Mouse (Mus musculus) lung, embryonic 14.5 days (tissue): Measurements from ENCODE around the gene Jund. TPM values are rescaled to one million over a fixed set of nuclear protein-coding genes. Genes with fewer than 3 reads are reported as not detected.

Experiments used
- ATAC-seq: fragments of 200-750 bp; cut with Nextera tagmentation; 2 replicates; pipeline ENCODE4 v1.8.0; 2017; ENCODE audit warnings: mild to moderate bottlenecking, moderate TSS enrichment, moderate library complexity; ENCODE audit not compliant: insufficient read depth
- DNase-seq: peaks from one replicate; pipeline ENCODE4 v3.0.0-alpha.2; 2015
- H3K27ac ChIP-seq: fragments of 300-500 bp; sonication (generic); 2 replicates; pipeline ENCODE4 v1.5.1; 2014; ENCODE audit warnings: low read depth, mild to moderate bottlenecking, moderate library complexity
- H3K27me3 ChIP-seq: fragments of 300-500 bp; sonication (generic); 2 replicates; pipeline ENCODE4 v1.6.1; 2014; ENCODE audit warnings: low read length, control low read depth; ENCODE audit not compliant: insufficient read depth
- H3K36me3 ChIP-seq: fragments of 300-500 bp; sonication (generic); 2 replicates; pipeline ENCODE4 v1.6.1; 2014; ENCODE audit warnings: control low read depth; ENCODE audit not compliant: insufficient read depth
- H3K4me1 ChIP-seq: fragments of 300-500 bp; sonication (generic); 2 replicates; pipeline ENCODE4 v1.6.1; 2014; ENCODE audit warnings: antibody characterized with exemption, control low read depth; ENCODE audit not compliant: insufficient read depth
- H3K4me2 ChIP-seq: fragments of 300-500 bp; sonication (generic); 2 replicates; pipeline ENCODE4 v1.6.1; 2014; ENCODE audit warnings: mild to moderate bottlenecking
- H3K4me3 ChIP-seq: fragments of 300-500 bp; sonication (generic); 2 replicates; pipeline ENCODE4 v1.5.1; 2014; ENCODE audit warnings: low read depth, low read length
- H3K9ac ChIP-seq: fragments of 300-500 bp; sonication (generic); 2 replicates; pipeline ENCODE4 v1.6.1; 2014
- H3K9me3 ChIP-seq: fragments of 300-500 bp; sonication (generic); 2 replicates; pipeline ENCODE4 v1.6.1; 2016; ENCODE audit warnings: low read depth, low read length, control low read depth
- CTCF ChIP-seq: IDR thresholded peaks from 2 replicates; pipeline ENCODE4 v1.5.1; 2016; ENCODE audit warnings: antibody characterized with exemption, low read depth
- WGBS: fragments of 180-500 bp; shearing (Covaris S2); extraction: QIAGEN DNeasy Blood & Tissue Kit; methylation state at CpG from one replicate; pipeline ENCODE4 v1.1.7; 2014; 5-methylcytosine and 5-hydroxymethylcytosine counted together
- polyA plus RNA-seq: library from polyadenylated mRNA; unstranded; fragments of >200 nt; fragmentation: Nextera tagmentation; extraction: Ambion mirVana; gene quantifications from 2 replicates; pipeline ENCODE4 v1.2.1, GENCODE M21; 2014

Jund gene
- polyA plus RNA-seq, 1 experiment from 2014 or later = 72.9 TPM

DNA sequence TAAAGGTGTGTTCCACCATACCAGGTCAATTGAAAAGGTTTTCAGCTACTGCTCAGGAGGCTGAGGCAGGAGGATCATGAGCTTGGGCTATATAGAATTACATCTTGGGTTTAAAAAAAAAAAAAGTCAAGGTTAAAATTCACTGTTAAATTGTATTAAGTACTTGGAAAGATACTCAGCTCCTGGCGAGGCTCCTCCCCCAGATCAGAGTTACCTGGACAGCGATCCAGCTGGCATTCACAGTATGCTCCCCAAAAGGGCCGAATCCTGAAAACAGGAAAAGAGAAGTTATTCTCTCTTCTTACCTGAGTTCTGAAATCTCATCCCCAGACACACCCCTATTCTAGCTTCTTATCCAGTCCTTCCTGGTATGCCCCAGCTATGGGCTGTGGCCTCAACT, 41.5 kb upstream of the Jund start:
- H3K27ac ChIP-seq = no peak overlapping the region

GRCm38 (mm10) chr8:70657739-70658138, 41.0 kb upstream of the Jund start:
- Histone ChIP-seq H3K9ac (peak overlapping the region; percentile 83; the same call in 1 of the 2 replicates), H3K4me3 (no peak overlapping the region), H3K4me1 (peaks cover 9% of the 10 kb centered on the region), H3K9me3 (no peaks in the 10 kb centered on the region), H3K36me3 (peaks cover 29% of the 10 kb centered on the region), H3K4me2 (peak overlapping the region; percentile 91; the same call in 1 of the 2 replicates), H3K27me3 (no peaks in the 10 kb centered on the region), H3K27ac (no peak overlapping the region)
- TF ChIP-seq CTCF = no peak
- ATAC-seq (no peak), DNase-seq (no peak)
- 74% methylated on average over 2 of the region's 2 CpGs for WGBS

More for the DNA sequence above, 41.5 kb upstream of the Jund start:
- H3K4me2 ChIP-seq = no peak overlapping the region
- H3K9ac ChIP-seq = no peak overlapping the region
- no peaks in the 10 kb centered on the region for H3K9me3 ChIP-seq
- no peak for TF ChIP-seq CTCF
- H3K4me1 ChIP-seq = peaks cover 9% of the 10 kb centered on the region
- H3K4me3 ChIP-seq = no peak overlapping the region
- ATAC-seq (no peak), DNase-seq (no peak)
- no peaks in the 10 kb centered on the region for H3K27me3 ChIP-seq
- 94% methylated on average over 3 of the region's 3 CpGs for WGBS
- peaks cover 34% of the 10 kb centered on the region for H3K36me3 ChIP-seq

GRCm38 (mm10) chr8:70658897-70659603, 39.7 kb upstream of the Jund start:
- Histone ChIP-seq H3K27ac (peak overlapping the region; percentile 73), H3K4me1 (peaks cover 9% of the 10 kb centered on the region), H3K36me3 (peaks cover 24% of the 10 kb centered on the region), H3K4me2 (peak overlapping the region; percentile 91), H3K27me3 (no peaks in the 10 kb centered on the region), H3K9me3 (no peaks in the 10 kb centered on the region), H3K9ac (peak overlapping the region; percentile 83), H3K4me3 (peak overlapping the region; percentile 79)
- WGBS = 2% methylated on average over 31 of the region's 31 CpGs
- peak; percentile 59; the same call in 1 of the 2 replicates for ATAC-seq
- no peak for TF ChIP-seq CTCF
- no peak for DNase-seq

GRCm38 (mm10) chr8:70659604-70660272, 39.0 kb upstream of the Jund start:
- no peak for TF ChIP-seq CTCF

GRCm38 (mm10) chr8:70660273-70660725, 38.5 kb upstream of the Jund start, which contains the start of gene Pgpep1:
Gene Pgpep1, minus strand, starts transcription at chr8:70660388.
- DNase-seq (peak; percentile 79), ATAC-seq (peak; percentile 75)
- 3% methylated on average over 14 of the region's 14 CpGs for WGBS
- Histone ChIP-seq H3K4me1 (peaks cover 9% of the 10 kb centered on the region), H3K9ac (peak within 1 kb of the TSS; percentile 83), H3K36me3 (peaks cover 13% of the 10 kb centered on the region), H3K9me3 (no peaks in the 10 kb centered on the region), H3K27ac (peak within 1 kb of the TSS; percentile 73), H3K27me3 (no peaks in the 10 kb centered on the region), H3K4me2 (peak within 1 kb of the TSS; percentile 91), H3K4me3 (peak within 1 kb of the TSS; percentile 79)
- no peak for TF ChIP-seq CTCF

More at GRCm38 (mm10) chr8:70659604-70660272, 39.0 kb upstream of the Jund start:
- H3K4me3 ChIP-seq = peak overlapping the region; percentile 79
- H3K27me3 ChIP-seq = no peaks in the 10 kb centered on the region
- peak overlapping the region; percentile 73 for H3K27ac ChIP-seq
- no peaks in the 10 kb centered on the region for H3K9me3 ChIP-seq
- peak; percentile 98 for DNase-seq
- peaks cover 18% of the 10 kb centered on the region for H3K36me3 ChIP-seq
- ATAC-seq = peak; percentile 97
- H3K4me1 ChIP-seq = peaks cover 9% of the 10 kb centered on the region
- peak overlapping the region; percentile 91 for H3K4me2 ChIP-seq
- 1% methylated on average over 44 of the region's 44 CpGs for WGBS
- H3K9ac ChIP-seq = peak overlapping the region; percentile 83

DNA sequence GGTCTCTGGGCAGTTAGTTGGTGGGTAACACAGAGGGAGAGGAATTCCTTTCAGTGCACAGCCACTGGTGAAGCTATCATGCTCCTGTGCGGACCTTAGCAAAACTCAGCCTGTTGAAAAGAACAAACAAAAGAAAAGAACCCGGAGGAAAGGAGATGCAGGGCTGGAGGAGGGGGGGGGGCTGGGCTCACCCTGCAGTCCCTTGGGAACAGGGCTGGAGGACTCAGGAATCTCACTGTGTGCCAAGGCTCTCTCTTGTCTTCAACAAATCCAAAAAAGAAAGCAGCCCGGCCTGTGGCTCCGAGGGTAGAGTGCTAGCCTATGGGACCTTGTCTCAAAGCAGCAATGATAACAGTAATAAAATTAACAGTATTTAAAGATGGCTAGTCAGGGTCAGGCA, 35.1 kb upstream of the Jund start:
- peaks cover 3% of the 10 kb centered on the region for H3K4me1 ChIP-seq
- H3K4me3 ChIP-seq = no peak overlapping the region

GRCm38 (mm10) chr8:70664631-70665030, 34.1 kb upstream of the Jund start:
- Histone ChIP-seq H3K4me2 (no peak overlapping the region), H3K9me3 (no peaks in the 10 kb centered on the region)
- ATAC-seq = no peak

More for the DNA sequence above, 35.1 kb upstream of the Jund start:
- TF ChIP-seq CTCF = no peak
- H3K9ac ChIP-seq = no peak overlapping the region
- DNase-seq (no peak), ATAC-seq (no peak)
- no peaks in the 10 kb centered on the region for H3K9me3 ChIP-seq
- 32% methylated on average over 4 of the region's 4 CpGs for WGBS
- no peak overlapping the region for H3K4me2 ChIP-seq
- H3K27ac ChIP-seq = no peak overlapping the region
- H3K27me3 ChIP-seq = no peaks in the 10 kb centered on the region
- no peaks in the 10 kb centered on the region for H3K36me3 ChIP-seq

More at GRCm38 (mm10) chr8:70664631-70665030, 34.1 kb upstream of the Jund start:
- DNase-seq = no peak
- no peak for TF ChIP-seq CTCF
- no peaks in the 10 kb centered on the region for H3K27me3 ChIP-seq
- H3K36me3 ChIP-seq = no peaks in the 10 kb centered on the region
- H3K9ac ChIP-seq = no peak overlapping the region
- H3K4me1 ChIP-seq = no peaks in the 10 kb centered on the region
- no peak overlapping the region for H3K27ac ChIP-seq
- 64% methylated on average over 3 of the region's 3 CpGs for WGBS
- H3K4me3 ChIP-seq = no peak overlapping the region
